Mouse (Mus musculus): ENCODE results near the gene Gpr68. TPM values are rescaled to one million over a fixed set of nuclear protein-coding genes. Genes with fewer than 3 reads are reported as not detected.
A peak's percentile ranks its signal among the peaks of the same experiment; 100 is the strongest.

Gpr68 gene
- polyA plus RNA-seq, 1 experiment from 2014 or later, result 0.55 TPM

DNA sequence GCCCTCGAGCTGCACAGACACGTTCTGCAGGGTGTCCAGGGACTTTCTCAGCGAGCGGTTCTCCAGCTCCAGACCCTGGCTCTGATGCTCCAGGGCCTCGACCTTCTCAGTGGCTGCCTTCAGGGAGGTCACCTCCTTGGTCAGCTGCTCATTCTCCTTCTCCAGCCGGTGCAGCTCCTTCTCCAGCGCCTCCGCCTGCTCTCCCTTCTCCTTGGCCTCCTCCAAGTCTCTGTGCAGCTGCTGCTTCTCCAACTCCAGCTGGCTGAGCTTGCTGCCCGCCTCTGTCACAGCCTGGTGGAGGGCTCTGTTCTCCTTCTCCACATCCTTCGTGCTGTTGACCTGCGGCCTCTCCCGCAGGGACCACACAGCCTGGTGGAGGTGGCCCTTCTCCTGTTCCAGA lies 37.5 kb upstream of the Gpr68 start:
- H3K36me3 ChIP-seq (ENCODE audit: control insufficient read depth, insufficient read depth, low read length), result peaks cover 93% of the 10 kb centered on the region
- H3K4me3 ChIP-seq (ENCODE audit: low read depth, low read length), result no peak overlapping the region
- no peaks in the 10 kb centered on the region for H3K4me1 ChIP-seq (ENCODE audit: control insufficient read depth, insufficient read depth, low read length)
- H3K9ac ChIP-seq (ENCODE audit: low read length), result no peak overlapping the region
- no peaks in the 10 kb centered on the region for H3K9me3 ChIP-seq (replicated peaks; ENCODE audit: control insufficient read depth, low read length)
- no peak for DNase-seq (ENCODE audit: low spot score)
- no peaks in the 10 kb centered on the region for H3K27me3 ChIP-seq (replicated peaks; ENCODE audit: control insufficient read depth, insufficient read depth, low read length)
- no peak overlapping the region for H3K4me2 ChIP-seq (ENCODE audit: low read length)
- ATAC-seq, result no peak
- 91% methylated on average over 12 of the region's 12 CpGs for WGBS
- no peak overlapping the region for H3K27ac ChIP-seq (ENCODE audit: low read depth, low read length)

DNA sequence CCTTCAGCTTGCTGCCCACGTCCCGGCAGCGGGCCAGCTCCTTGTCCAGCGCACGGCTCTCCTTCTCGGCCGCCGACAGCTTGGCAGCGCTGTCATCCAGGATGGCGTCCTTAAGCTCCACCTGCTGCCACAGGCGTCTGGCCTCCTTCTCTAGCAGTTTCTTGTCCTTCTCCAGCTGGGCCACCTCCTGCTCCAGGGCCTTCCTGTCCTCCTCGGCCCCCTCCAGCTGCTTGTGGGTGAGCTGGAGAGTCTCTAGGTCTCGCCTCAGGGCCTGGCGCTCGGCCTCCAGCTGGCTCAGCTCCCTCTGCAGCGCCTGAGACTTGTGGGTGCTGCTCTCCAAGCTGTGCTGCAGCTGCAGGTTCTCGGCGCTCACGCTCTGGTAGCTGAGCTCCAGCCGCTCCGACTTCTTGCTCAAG lies 36.9 kb upstream of the Gpr68 start:
- H3K36me3 ChIP-seq (ENCODE audit: control insufficient read depth, insufficient read depth, low read length), result peaks cover 95% of the 10 kb centered on the region
- H3K4me1 ChIP-seq (ENCODE audit: control insufficient read depth, insufficient read depth, low read length), result no peaks in the 10 kb centered on the region
- no peak overlapping the region for H3K4me2 ChIP-seq (ENCODE audit: low read length)
- no peak overlapping the region for H3K4me3 ChIP-seq (ENCODE audit: low read depth, low read length)
- no peaks in the 10 kb centered on the region for H3K27me3 ChIP-seq (replicated peaks; ENCODE audit: control insufficient read depth, insufficient read depth, low read length)
- H3K27ac ChIP-seq (ENCODE audit: low read depth, low read length), result no peak overlapping the region
- no peak overlapping the region for H3K9ac ChIP-seq (ENCODE audit: low read length)
- ATAC-seq, result no peak
- WGBS, result 91% methylated on average over 21 of the region's 21 CpGs
- no peaks in the 10 kb centered on the region for H3K9me3 ChIP-seq (replicated peaks; ENCODE audit: control insufficient read depth, low read length)
- no peak for DNase-seq (ENCODE audit: low spot score)

- 91% methylated on average over 4 of the region's 4 CpGs for WGBS
- DNase-seq (ENCODE audit: low spot score), result no peak
- H3K36me3 ChIP-seq (ENCODE audit: control insufficient read depth, insufficient read depth, low read length), result peaks cover 97% of the 10 kb centered on the region
These were observed 35.1 kb upstream of the Gpr68 start for GRCm38 (mm10) chr12:100943146-100943545.

GRCm38 (mm10) chr12:100941361-100941760 lies 33.4 kb upstream of the Gpr68 start:
- no peak for ATAC-seq
- WGBS, result 94% methylated on average over 3 of the region's 3 CpGs
- no peak overlapping the region for H3K4me2 ChIP-seq (ENCODE audit: low read length)
- no peaks in the 10 kb centered on the region for H3K4me1 ChIP-seq (ENCODE audit: control insufficient read depth, insufficient read depth, low read length)
- no peak overlapping the region for H3K4me3 ChIP-seq (ENCODE audit: low read depth, low read length)
- H3K9me3 ChIP-seq (replicated peaks; ENCODE audit: control insufficient read depth, low read length), result no peaks in the 10 kb centered on the region
- H3K27me3 ChIP-seq (replicated peaks; ENCODE audit: control insufficient read depth, insufficient read depth, low read length), result no peaks in the 10 kb centered on the region
- no peak overlapping the region for H3K9ac ChIP-seq (ENCODE audit: low read length)
- DNase-seq (ENCODE audit: low spot score), result no peak
- no peak overlapping the region for H3K27ac ChIP-seq (ENCODE audit: low read depth, low read length)
- peaks cover 96% of the 10 kb centered on the region for H3K36me3 ChIP-seq (ENCODE audit: control insufficient read depth, insufficient read depth, low read length)

More at GRCm38 (mm10) chr12:100943146-100943545, 35.1 kb upstream of the Gpr68 start:
- Histone ChIP-seq H3K9me3 (replicated peaks; ENCODE audit: control insufficient read depth, low read length) (no peaks in the 10 kb centered on the region), H3K9ac (ENCODE audit: low read length) (no peak overlapping the region), H3K4me1 (ENCODE audit: control insufficient read depth, insufficient read depth, low read length) (no peaks in the 10 kb centered on the region), H3K4me3 (ENCODE audit: low read depth, low read length) (no peak overlapping the region), H3K27ac (ENCODE audit: low read depth, low read length) (no peak overlapping the region), H3K27me3 (replicated peaks; ENCODE audit: control insufficient read depth, insufficient read depth, low read length) (no peaks in the 10 kb centered on the region), H3K4me2 (ENCODE audit: low read length) (no peak overlapping the region)
- no peak for ATAC-seq

DNA sequence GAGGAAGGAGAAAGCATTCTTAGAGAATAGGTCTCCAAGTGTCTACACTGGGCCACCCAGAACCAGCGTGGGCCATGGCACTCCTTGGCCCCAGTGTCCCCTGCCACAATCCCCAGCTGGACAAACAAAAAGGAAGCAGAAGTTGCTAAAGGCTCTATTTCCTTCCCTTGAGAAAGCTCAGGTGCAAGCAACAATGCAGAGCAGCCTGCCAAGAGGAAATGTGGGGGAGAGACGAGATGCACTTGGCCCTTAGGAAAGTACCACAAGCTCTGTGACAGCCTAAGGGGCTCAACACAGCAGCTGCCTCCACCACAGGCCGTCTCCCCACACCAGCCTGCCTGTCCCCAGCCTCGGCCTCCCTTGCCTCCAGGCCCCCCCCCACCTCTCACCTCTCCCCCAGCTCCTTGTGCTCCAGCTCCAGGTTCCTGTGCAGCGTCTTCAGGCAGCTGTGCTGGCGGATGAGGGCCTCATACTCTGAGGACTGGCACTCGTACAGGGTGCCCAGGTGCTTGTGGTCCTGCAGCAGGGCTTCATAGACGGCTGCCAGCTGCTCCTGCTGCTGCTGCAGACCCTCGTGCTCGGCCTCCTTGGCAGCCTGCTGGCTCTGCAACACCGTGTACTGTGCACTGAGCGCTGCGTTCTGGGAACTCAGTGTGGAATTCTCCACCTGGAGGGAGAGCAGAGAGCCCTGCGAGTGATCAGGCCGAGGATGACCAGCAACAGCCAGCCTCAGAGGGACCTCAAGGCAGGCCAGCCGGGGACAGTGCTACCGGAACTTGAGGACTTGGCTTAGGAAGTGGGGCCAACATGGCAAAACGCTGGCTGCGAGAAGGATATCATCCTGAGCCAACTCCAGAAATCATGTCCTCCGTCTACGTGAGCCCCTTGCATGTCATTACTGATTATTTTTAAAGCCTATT lies 29.7 kb upstream of the Gpr68 start:
- Histone ChIP-seq H3K4me3 (ENCODE audit: low read depth, low read length) (no peak overlapping the region), H3K9me3 (replicated peaks; ENCODE audit: control insufficient read depth, low read length) (no peaks in the 10 kb centered on the region), H3K36me3 (ENCODE audit: control insufficient read depth, insufficient read depth, low read length) (peaks cover 90% of the 10 kb centered on the region), H3K9ac (ENCODE audit: low read length) (no peak overlapping the region), H3K27ac (ENCODE audit: low read depth, low read length) (0 out of 2 replicates have a peak overlapping the region, but pooled peaks have one; percentile 27), H3K4me2 (ENCODE audit: low read length) (no peak overlapping the region), H3K4me1 (ENCODE audit: control insufficient read depth, insufficient read depth, low read length) (no peaks in the 10 kb centered on the region), H3K27me3 (replicated peaks; ENCODE audit: control insufficient read depth, insufficient read depth, low read length) (no peaks in the 10 kb centered on the region)
- DNase-seq (ENCODE audit: low spot score) (no peak), ATAC-seq (peak; percentile 38; the same call in 1 of the 2 replicates)
- WGBS, result 73% methylated on average over 21 of the region's 21 CpGs

- Histone ChIP-seq H3K4me2 (ENCODE audit: low read length) (no peak overlapping the region), H3K27ac (ENCODE audit: low read depth, low read length) (no peak overlapping the region), H3K4me1 (ENCODE audit: control insufficient read depth, insufficient read depth, low read length) (no peaks in the 10 kb centered on the region), H3K36me3 (ENCODE audit: control insufficient read depth, insufficient read depth, low read length) (peaks cover 90% of the 10 kb centered on the region), H3K4me3 (ENCODE audit: low read depth, low read length) (no peak overlapping the region), H3K27me3 (replicated peaks; ENCODE audit: control insufficient read depth, insufficient read depth, low read length) (no peaks in the 10 kb centered on the region), H3K9ac (ENCODE audit: low read length) (no peak overlapping the region), H3K9me3 (replicated peaks; ENCODE audit: control insufficient read depth, low read length) (no peaks in the 10 kb centered on the region)
- DNase-seq (ENCODE audit: low spot score) (no peak), ATAC-seq (no peak)
- WGBS, result 86% methylated on average over 4 of the region's 4 CpGs
These were observed 28.7 kb upstream of the Gpr68 start for GRCm38 (mm10) chr12:100936737-100937136.

DNA sequence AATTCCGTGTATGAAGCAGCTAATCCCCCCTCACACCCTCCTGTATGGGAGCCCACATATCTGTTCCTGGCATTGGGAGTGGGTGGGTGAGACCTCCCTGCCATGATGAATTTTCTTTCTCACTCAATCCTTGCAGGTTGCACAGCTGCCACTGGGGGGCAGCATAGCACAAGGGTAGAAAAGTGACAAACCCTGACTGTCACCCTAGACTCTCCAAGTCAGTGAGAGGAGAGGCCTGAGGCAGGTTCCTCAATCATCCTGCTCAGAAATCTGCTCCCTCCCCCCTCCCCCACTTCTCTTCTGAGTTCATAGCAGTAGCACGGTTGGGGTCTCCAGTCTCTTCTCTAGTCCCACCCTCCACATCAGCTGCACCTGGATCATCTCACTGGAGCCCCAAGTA lies 28.1 kb upstream of the Gpr68 start:
- 25% methylated on average over 2 of the region's 2 CpGs for WGBS
- no peak overlapping the region for H3K27ac ChIP-seq (ENCODE audit: low read depth, low read length)
- H3K4me3 ChIP-seq (ENCODE audit: low read depth, low read length), result no peak overlapping the region
- ATAC-seq (peak; percentile 68), DNase-seq (ENCODE audit: low spot score) (peak; percentile 82)
- H3K4me1 ChIP-seq (ENCODE audit: control insufficient read depth, insufficient read depth, low read length), result no peaks in the 10 kb centered on the region
- H3K4me2 ChIP-seq (ENCODE audit: low read length), result no peak overlapping the region
- no peak overlapping the region for H3K9ac ChIP-seq (ENCODE audit: low read length)
- H3K9me3 ChIP-seq (replicated peaks; ENCODE audit: control insufficient read depth, low read length), result no peaks in the 10 kb centered on the region
- no peaks in the 10 kb centered on the region for H3K27me3 ChIP-seq (replicated peaks; ENCODE audit: control insufficient read depth, insufficient read depth, low read length)
- peaks cover 90% of the 10 kb centered on the region for H3K36me3 ChIP-seq (ENCODE audit: control insufficient read depth, insufficient read depth, low read length)

DNA sequence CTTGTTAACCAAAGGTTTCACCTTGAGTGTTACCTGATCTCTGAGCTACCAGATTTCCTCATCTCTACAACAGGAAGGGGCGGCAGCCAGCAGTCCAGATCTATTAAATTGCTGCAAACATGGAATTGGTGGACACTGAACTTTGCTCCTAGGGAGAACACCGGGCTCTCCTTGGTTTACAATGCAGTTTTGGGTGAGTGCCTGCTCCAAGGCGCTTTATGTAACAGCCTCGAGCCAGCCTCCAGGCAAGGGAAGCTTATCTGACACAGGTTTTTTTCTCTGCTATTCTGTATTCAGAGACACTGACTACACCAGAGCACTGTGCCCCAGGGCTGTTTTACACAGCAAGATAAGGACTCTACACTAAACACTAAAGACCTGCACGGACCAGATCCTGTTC lies 26.8 kb upstream of the Gpr68 start:
- 94% methylated on average over 5 of the region's 5 CpGs for WGBS
- Histone ChIP-seq H3K4me1 (ENCODE audit: control insufficient read depth, insufficient read depth, low read length) (no peaks in the 10 kb centered on the region), H3K27me3 (replicated peaks; ENCODE audit: control insufficient read depth, insufficient read depth, low read length) (no peaks in the 10 kb centered on the region), H3K9me3 (replicated peaks; ENCODE audit: control insufficient read depth, low read length) (no peaks in the 10 kb centered on the region), H3K9ac (ENCODE audit: low read length) (no peak overlapping the region), H3K4me3 (ENCODE audit: low read depth, low read length) (no peak overlapping the region), H3K4me2 (ENCODE audit: low read length) (no peak overlapping the region), H3K27ac (ENCODE audit: low read depth, low read length) (no peak overlapping the region), H3K36me3 (ENCODE audit: control insufficient read depth, insufficient read depth, low read length) (peaks cover 89% of the 10 kb centered on the region)
- DNase-seq (ENCODE audit: low spot score) (no peak), ATAC-seq (no peak)

- Histone ChIP-seq H3K9me3 (replicated peaks; ENCODE audit: control insufficient read depth, low read length) (no peaks in the 10 kb centered on the region), H3K27me3 (replicated peaks; ENCODE audit: control insufficient read depth, insufficient read depth, low read length) (no peaks in the 10 kb centered on the region), H3K36me3 (ENCODE audit: control insufficient read depth, insufficient read depth, low read length) (peaks cover 84% of the 10 kb centered on the region), H3K9ac (ENCODE audit: low read length) (no peak overlapping the region), H3K4me1 (ENCODE audit: control insufficient read depth, insufficient read depth, low read length) (no peaks in the 10 kb centered on the region), H3K4me2 (ENCODE audit: low read length) (no peak overlapping the region), H3K4me3 (ENCODE audit: low read depth, low read length) (no peak overlapping the region), H3K27ac (ENCODE audit: low read depth, low read length) (no peak overlapping the region)
- DNase-seq (ENCODE audit: low spot score) (no peak), ATAC-seq (no peak)
- 96% methylated on average over 14 of the region's 14 CpGs for WGBS
These were observed 23.7 kb upstream of the Gpr68 start for GRCm38 (mm10) chr12:100931653-100932052.

All from forebrain, embryonic 14.5 days (tissue).